19 mouse cellular contexts compared by ENCODE assay signal in genomic region chr1:133124137-133124536, GRCm38 (mm10). TPM values are rescaled to one million over a fixed set of nuclear protein-coding genes. Genes with fewer than 3 reads are reported as not detected.
DNase-seq lines count a peak whose midpoint lies in the region; ATAC-seq and TF ChIP-seq lines count a peak whose summit lies in the region.
"Had no signal": no experiment of that assay in that cellular context is flagged by ENCODE, and none has a peak within 500 bp of the region (broad histone marks: within the 10 kb centered on the region; RNA-seq: fewer than 3 reads in every experiment).

No protein-coding gene starts in this region.

- no peak overlapping the region for H3K4me2 ChIP-seq in intestine, embryonic 14.5 days (ENCODE audit: low read length)
- no peak overlapping the region for H3K4me2 ChIP-seq in liver, embryonic 14.5 days (ENCODE audit: low read depth)
- no peak overlapping the region for H3K4me2 ChIP-seq in hindbrain, postnatal 0 days (ENCODE audit: low read depth, low read length)
- H3K4me2 ChIP-seq: embryonic facial prominence, embryonic 13.5 days; lung, embryonic 14.5 days had no signal

- WGBS in intestine, embryonic 14.5 days = 70% methylated on average over 6 of the region's 6 CpGs
- 73% methylated on average over 6 of the region's 6 CpGs for WGBS in liver, embryonic 14.5 days (ENCODE audit: insufficient replicate concordance)
- 78% methylated on average over 6 of the region's 6 CpGs for WGBS in hindbrain, postnatal 0 days

- H3K9ac ChIP-seq in intestine, embryonic 14.5 days (ENCODE audit: low read length) = no peak overlapping the region
- H3K9ac ChIP-seq in liver, embryonic 14.5 days (replicated peaks) = no peak overlapping the region
- H3K9ac ChIP-seq in hindbrain, postnatal 0 days (replicated peaks; ENCODE audit: low read length) = no peak overlapping the region
- H3K9ac ChIP-seq: embryonic facial prominence, embryonic 13.5 days; lung, embryonic 14.5 days had no signal

- H3K27ac ChIP-seq in intestine, embryonic 14.5 days (ENCODE audit: low read depth) = 0 out of 2 replicates have a peak overlapping the region, but pooled peaks have one; percentile 35
- H3K27ac ChIP-seq in liver, embryonic 14.5 days = no peak overlapping the region
- no peak overlapping the region for H3K27ac ChIP-seq in hindbrain, postnatal 0 days
- H3K27ac ChIP-seq: embryonic facial prominence, embryonic 13.5 days; hindbrain, embryonic 10.5 days had no signal

- TF ChIP-seq EP300 in liver, embryonic 14.5 days (IDR thresholded peaks at IDR 0.05; ENCODE audit: low read depth) = no peak

- no peaks in the 10 kb centered on the region for H3K27me3 ChIP-seq in intestine, embryonic 14.5 days (replicated peaks; ENCODE audit: control insufficient read depth, insufficient read depth, low read length)
- H3K27me3 ChIP-seq in liver, embryonic 14.5 days (ENCODE audit: control insufficient read depth, insufficient read depth, low read length) = no peaks in the 10 kb centered on the region
- no peaks in the 10 kb centered on the region for H3K27me3 ChIP-seq in hindbrain, postnatal 0 days (ENCODE audit: insufficient read depth, low read length)
- H3K27me3 ChIP-seq: embryonic facial prominence, embryonic 13.5 days; Patski had no signal

- H3K4me3 ChIP-seq in intestine, embryonic 14.5 days (ENCODE audit: low read depth, low read length) = no peak overlapping the region
- no peak overlapping the region for H3K4me3 ChIP-seq in liver, embryonic 14.5 days (ENCODE audit: insufficient read depth in 1 of 2, low read depth in 2 of 2, low read length in 2 of 2)
- H3K4me3 ChIP-seq in hindbrain, postnatal 0 days (ENCODE audit: low read length) = no peak overlapping the region
- H3K4me3 ChIP-seq: embryonic facial prominence, embryonic 13.5 days; hindbrain, embryonic 10.5 days had no signal

- TF ChIP-seq CTCF in liver, embryonic 14.5 days (IDR thresholded peaks at IDR 0.05; ENCODE audit: low read depth) = no peak
- no peak for TF ChIP-seq CTCF in hindbrain, postnatal 0 days (IDR thresholded peaks at IDR 0.05; ENCODE audit: low read depth)

- no peaks in the 10 kb centered on the region for H3K36me3 ChIP-seq in intestine, embryonic 14.5 days (ENCODE audit: control insufficient read depth, insufficient read depth, low read length)
- H3K36me3 ChIP-seq in liver, embryonic 14.5 days (replicated peaks; ENCODE audit: control insufficient read depth, insufficient read depth, low read depth) = no peaks in the 10 kb centered on the region
- no peaks in the 10 kb centered on the region for H3K36me3 ChIP-seq in hindbrain, postnatal 0 days (ENCODE audit: insufficient read depth, low read length)
- H3K36me3 ChIP-seq: embryonic facial prominence, embryonic 13.5 days; hindbrain, embryonic 10.5 days had no signal

- ATAC-seq in intestine, embryonic 14.5 days (replicated peaks; ENCODE audit: low FRiP score, low TSS enrichment, low read depth) = no peak
- peak; percentile 45; the same call in 1 of the 2 replicates for ATAC-seq in liver, embryonic 14.5 days (ENCODE audit: insufficient read depth)
- ATAC-seq in hindbrain, postnatal 0 days = no peak
- ATAC-seq: CD4-positive, CD25-positive, alpha-beta regulatory T cell, adult 4 months; forebrain, embryonic 14.5 days; Patski had no signal

- DNase-seq in intestine, embryonic 14.5 days (ENCODE audit: low spot score) = no peak
- peak; percentile 17 to 47 for DNase-seq in kidney, adult 8-10 months
- DNase-seq in kidney, postnatal 25 days = peak; percentile 13 to 53
- no peak for DNase-seq in liver, embryonic 14.5 days (ENCODE audit: low read depth in 3 of 3, low spot score in 3 of 3)
- no peak for DNase-seq in hindbrain, postnatal 0 days (ENCODE audit: low spot score)
- DNase-seq in embryo, embryonic 10.5 days (ENCODE audit: low spot score) = no peak
- DNase-seq in thymus, postnatal 36 days = no peak
- no peak for DNase-seq in layer of hippocampus, adult 11-12 months (ENCODE audit: low spot score)
- DNase-seq: adrenal gland, adult 8-10 months; cerebellum, postnatal 10 days; gastrocnemius, postnatal 25 days; lung, embryonic 14.5 days; lung, postnatal 36 days; thymus, postnatal 14 days had no signal

- no peaks in the 10 kb centered on the region for H3K9me3 ChIP-seq in intestine, embryonic 14.5 days (ENCODE audit: control insufficient read depth, low read length)
- H3K9me3 ChIP-seq in liver, embryonic 14.5 days (ENCODE audit: control insufficient read depth, low read length) = no peaks in the 10 kb centered on the region
- H3K9me3 ChIP-seq in hindbrain, postnatal 0 days (ENCODE audit: low read length) = no peaks in the 10 kb centered on the region
- H3K9me3 ChIP-seq: embryonic facial prominence, embryonic 13.5 days; hindbrain, embryonic 10.5 days had no signal

- H3K4me1 ChIP-seq in intestine, embryonic 14.5 days (replicated peaks; ENCODE audit: control insufficient read depth, insufficient read depth, low read length) = peaks cover 23% of the 10 kb centered on the region
- peaks cover 8 to 29% of the 10 kb centered on the region in 2 experiments for H3K4me1 ChIP-seq in liver, embryonic 14.5 days (replicated peaks; ENCODE audit: control insufficient read depth in 2 of 2, insufficient read depth in 2 of 2, low read length in 1 of 2)
- no peaks in the 10 kb centered on the region for H3K4me1 ChIP-seq in hindbrain, postnatal 0 days (ENCODE audit: insufficient read depth, low read length)

RNA-seq across cellular contexts. Expression of gene Ppp1r15b, which starts 6.8 kb away (rescaled TPM):
- 50.6 and 54.4 TPM in 2 replicates for polyA plus RNA-seq in intestine, embryonic 14.5 days (2014; fragmentation: Nextera tagmentation; extraction: Ambion mirVana)
- polyA plus RNA-seq in liver, embryonic 14.5 days (2012; rRNA removed) = 21.3 and 26.9 TPM in 2 replicates
- 33.4 and 40.5 TPM in 2 replicates for polyA plus RNA-seq in liver, embryonic 14.5 days (2014; fragmentation: Nextera tagmentation; extraction: Ambion mirVana)
- 37.4 and 46.9 TPM in 2 replicates for total RNA-seq in hindbrain, postnatal 0 days (2014; rRNA removed)
- polyA plus RNA-seq in hindbrain, postnatal 0 days (2015; fragmentation: Nextera tagmentation; extraction: Ambion mirVana) = 15.9 and 17.0 TPM in 2 replicates

RNA-seq across cellular contexts. Expression of gene Plekha6, which starts 39.9 kb away (rescaled TPM):
- polyA plus RNA-seq in intestine, embryonic 14.5 days (2014; fragmentation: Nextera tagmentation; extraction: Ambion mirVana) = 15.9 TPM in 2 replicates
- polyA plus RNA-seq in liver, embryonic 14.5 days (2012; rRNA removed) = 2.1 and 2.3 TPM in 2 replicates
- 0.81 and 1.3 TPM in 2 replicates for polyA plus RNA-seq in liver, embryonic 14.5 days (2014; fragmentation: Nextera tagmentation; extraction: Ambion mirVana)
- total RNA-seq in hindbrain, postnatal 0 days (2014; rRNA removed) = 41.0 and 44.1 TPM in 2 replicates
- polyA plus RNA-seq in hindbrain, postnatal 0 days (2015; fragmentation: Nextera tagmentation; extraction: Ambion mirVana) = 9.7 TPM in 2 replicates
- polyA plus RNA-seq: CD4-positive, CD25-positive, alpha-beta regulatory T cell, adult 4 months had no signal

Comparison
In these comparisons a context has a peak if more than half of its experiments do, and no peak if none do; other contexts are left out.
1. DNase-seq: peak in kidney, adult 8-10 months (2 of 2) and kidney, postnatal 25 days (2 of 2); none in intestine, embryonic 14.5 days (single experiment), liver, embryonic 14.5 days (0 of 3), hindbrain, postnatal 0 days (single experiment), embryo, embryonic 10.5 days (single experiment), thymus, postnatal 36 days (0 of 2) and layer of hippocampus, adult 11-12 months (single experiment).